Mouse (Mus musculus) layer of hippocampus, postnatal 10 days (tissue): ENCODE data around the gene Zfand6. TPM values are rescaled to one million over a fixed set of nuclear protein-coding genes. Genes with fewer than 3 reads are reported as not detected.
A peak's percentile ranks its signal among the peaks of the same experiment; 100 is the strongest.

Experiments
- DNase-seq, 2 experiments: peaks; one replicate each; pipeline ENCODE4 v3.0.0; 2021; ENCODE audit warnings: low spot score in 2 of 2
- long read RNA-seq: library from polyadenylated mRNA; stranded (forward); transcript quantifications from one replicate; pipeline ENCODE4 v2.0.0, GENCODE M21; 2023
- total RNA-seq, 2 experiments: library from RNA; stranded (reverse); gene quantifications; 2 replicates each; pipeline ENCODE4 v1.2.3; 2021

Gene Zfand6
- total RNA-seq: 10 to 100 TPM; 63.7 to 63.9 TPM
- long read RNA-seq, transcript Zfand6-202 (7 exons, 1,538 nt): major isoform, 32 of 83 reads
- long read RNA-seq, transcript Zfand6-208 (7 exons, 2,955 nt): minor isoform, 22 of 83 reads
- long read RNA-seq, partial matches to known transcripts: 4 of 83 reads
- long read RNA-seq, other reads (novel, unspliced or antisense): 19 of 83 reads

GRCm38 (mm10) chr7:84689251-84690100 lies at the start of gene Zfand6:
Zfand6 (minus strand) TSS chr7:84689959.
- DNase-seq: peak; percentile 97 to 98

- no peak for DNase-seq
Measured at GRCm38 (mm10) chr7:84736803-84737202, 47.0 kb upstream of the Zfand6 start.

GRCm38 (mm10) chr7:84733038-84733437 lies 43.3 kb upstream of the Zfand6 start:
- DNase-seq: no peak

GRCm38 (mm10) chr7:84732052-84732451 lies 42.3 kb upstream of the Zfand6 start:
- DNase-seq: no peak

GRCm38 (mm10) chr7:84731076-84731475 lies 41.3 kb upstream of the Zfand6 start:
- no peak for DNase-seq

- DNase-seq: no peak
Measured at GRCm38 (mm10) chr7:84722804-84723459, 33.2 kb upstream of the Zfand6 start.

GRCm38 (mm10) chr7:84710287-84710958 lies 20.7 kb upstream of the Zfand6 start:
- DNase-seq: no peak

- no peak for DNase-seq
Measured at GRCm38 (mm10) chr7:84706877-84707276, 17.1 kb upstream of the Zfand6 start.

- no peak for DNase-seq
Measured at GRCm38 (mm10) chr7:84690101-84690509, 346 bp upstream of the Zfand6 start.

- DNase-seq: no peak
Measured at GRCm38 (mm10) chr7:84687653-84688580, 1.8 kb downstream of the Zfand6 start.

GRCm38 (mm10) chr7:84686380-84686779 lies 3.4 kb downstream of the Zfand6 start:
- no peak for DNase-seq

- no peak for DNase-seq
Measured at GRCm38 (mm10) chr7:84684675-84685074, 5.1 kb downstream of the Zfand6 start.

GRCm38 (mm10) chr7:84681558-84681957 lies 8.2 kb downstream of the Zfand6 start:
- DNase-seq: no peak

GRCm38 (mm10) chr7:84680931-84681330 lies 8.8 kb downstream of the Zfand6 start:
- no peak for DNase-seq

- DNase-seq: no peak
Measured at GRCm38 (mm10) chr7:84680092-84680491, 9.7 kb downstream of the Zfand6 start.

GRCm38 (mm10) chr7:84679264-84679663 lies 10.5 kb downstream of the Zfand6 start:
- peak; percentile 39 to 59 for DNase-seq

- no peak for DNase-seq
Measured at GRCm38 (mm10) chr7:84673103-84673502, 16.7 kb downstream of the Zfand6 start.

- no peak for DNase-seq
Measured at GRCm38 (mm10) chr7:84669554-84670152, 20.1 kb downstream of the Zfand6 start.

GRCm38 (mm10) chr7:84667946-84668345 lies 21.8 kb downstream of the Zfand6 start:
- DNase-seq: no peak

- no peak for DNase-seq
Measured at GRCm38 (mm10) chr7:84652740-84653139, 37.0 kb downstream of the Zfand6 start.
